Mouse (Mus musculus): ENCODE measurements around the gene Alcam. TPM values are rescaled to one million over a fixed set of nuclear protein-coding genes. Genes with fewer than 3 reads are reported as not detected.

Alcam gene
- polyA plus RNA-seq, 1 experiment from 2014 or later, result 29.4 TPM

DNA sequence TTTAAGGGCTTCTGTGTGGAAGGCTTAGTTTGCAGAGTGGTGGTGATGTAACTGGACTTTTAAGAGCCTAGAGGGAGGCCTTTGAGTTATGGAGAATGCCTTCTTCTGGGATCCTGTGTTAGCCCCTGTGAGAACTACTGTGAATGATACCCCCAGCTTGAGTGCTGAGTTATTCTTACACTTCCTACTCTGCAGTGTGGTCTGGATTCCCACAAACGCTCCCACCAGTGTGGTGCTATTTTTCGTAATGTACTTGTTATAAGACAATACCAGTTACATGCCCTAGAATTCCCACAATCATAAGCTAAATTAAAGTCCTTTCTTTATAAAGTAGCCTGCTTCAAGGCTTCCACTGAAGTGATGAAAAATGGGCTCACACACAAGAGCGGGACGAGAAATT, 87.0 kb downstream of the Alcam start:
- H3K27me3 ChIP-seq (ENCODE audit: control insufficient read depth, insufficient read depth, low read length), result no peaks in the 10 kb centered on the region
- DNase-seq (ENCODE audit: low spot score) (no peak), ATAC-seq (ENCODE audit: insufficient read depth, low FRiP score, low TSS enrichment) (no peak)
- H3K9me3 ChIP-seq (ENCODE audit: control insufficient read depth, low read length), result no peaks in the 10 kb centered on the region
- H3K9ac ChIP-seq (ENCODE audit: low read length), result no peak overlapping the region
- H3K4me2 ChIP-seq (ENCODE audit: low read depth), result no peak overlapping the region
- H3K27ac ChIP-seq (ENCODE audit: low read depth, low read length), result no peak overlapping the region
- H3K36me3 ChIP-seq (ENCODE audit: control insufficient read depth, insufficient read depth, low read length), result no peaks in the 10 kb centered on the region
- H3K4me3 ChIP-seq (ENCODE audit: low read depth, low read length), result no peak overlapping the region
- 91% methylated on average over 4 of the region's 4 CpGs for WGBS
- no peaks in the 10 kb centered on the region for H3K4me1 ChIP-seq (ENCODE audit: control insufficient read depth, insufficient read depth, low read length)

DNA sequence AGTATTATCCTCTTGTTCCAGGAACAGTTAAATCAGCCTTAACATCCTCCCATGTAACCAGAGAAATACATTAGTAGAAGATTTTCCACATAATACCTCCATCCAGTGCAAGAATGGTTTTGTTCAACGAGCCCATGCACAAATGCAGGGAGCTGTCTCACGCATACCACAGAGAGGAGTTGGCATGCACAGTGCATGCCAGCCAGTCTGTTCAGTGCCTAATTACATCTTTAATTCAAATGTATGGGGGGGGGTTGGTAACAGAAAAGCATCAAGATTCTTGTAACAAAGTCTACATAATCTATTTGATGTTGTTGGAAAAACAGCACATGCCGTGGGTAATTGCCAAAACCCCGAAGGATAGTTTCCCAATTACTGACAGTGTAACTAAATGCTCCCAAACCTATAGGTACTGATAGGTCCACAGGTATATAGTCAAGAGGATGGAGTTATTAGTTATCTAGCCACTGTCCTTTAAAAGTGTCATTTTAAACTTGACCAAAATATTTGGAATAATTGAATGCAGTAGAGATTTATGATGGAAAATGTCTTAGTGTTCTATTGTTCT, 89.8 kb downstream of the Alcam start:
- no peaks in the 10 kb centered on the region for H3K4me1 ChIP-seq (ENCODE audit: control insufficient read depth, insufficient read depth, low read length)
- H3K27me3 ChIP-seq (ENCODE audit: control insufficient read depth, insufficient read depth, low read length), result no peaks in the 10 kb centered on the region
- no peak overlapping the region for H3K27ac ChIP-seq (ENCODE audit: low read depth, low read length)
- ATAC-seq (ENCODE audit: insufficient read depth, low FRiP score, low TSS enrichment), result no peak
- no peak overlapping the region for H3K9ac ChIP-seq (ENCODE audit: low read length)
- DNase-seq (ENCODE audit: low spot score), result no peak
- H3K36me3 ChIP-seq (ENCODE audit: control insufficient read depth, insufficient read depth, low read length), result no peaks in the 10 kb centered on the region
- no peaks in the 10 kb centered on the region for H3K9me3 ChIP-seq (ENCODE audit: control insufficient read depth, low read length)
- 93% methylated on average over 4 of the region's 4 CpGs for WGBS
- no peak overlapping the region for H3K4me2 ChIP-seq (ENCODE audit: low read depth)
- no peak overlapping the region for H3K4me3 ChIP-seq (ENCODE audit: low read depth, low read length)

DNA sequence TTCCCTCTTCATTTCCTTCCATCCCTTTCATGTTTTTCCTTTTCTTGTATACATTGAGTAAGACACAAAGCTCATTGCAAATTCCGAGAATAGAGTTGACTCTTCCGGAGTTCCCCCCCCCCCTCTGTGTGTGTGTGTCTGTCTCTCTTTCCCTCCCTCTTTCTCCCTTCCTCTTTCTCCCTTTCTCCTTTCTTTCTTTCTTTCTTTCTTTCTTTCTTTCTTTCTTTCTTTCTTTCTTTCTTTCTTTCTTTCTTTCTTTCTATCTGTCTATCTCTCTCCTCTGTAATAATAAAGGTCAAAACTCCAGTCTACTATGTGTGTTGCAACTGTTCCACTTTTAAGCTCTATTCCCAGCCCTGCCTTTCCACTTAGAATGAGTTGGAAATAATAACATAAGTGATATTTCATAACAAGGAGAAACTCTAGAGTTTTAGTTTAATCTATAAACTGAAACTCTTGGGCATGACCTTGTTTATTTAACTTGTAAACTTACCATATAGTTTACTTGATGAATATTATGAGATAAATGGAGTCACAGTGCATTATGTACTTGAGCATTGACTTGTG, 110.3 kb downstream of the Alcam start:
- ATAC-seq (ENCODE audit: insufficient read depth, low FRiP score, low TSS enrichment), result no peak
- Histone ChIP-seq H3K4me2 (ENCODE audit: low read depth) (no peak overlapping the region), H3K4me1 (ENCODE audit: control insufficient read depth, insufficient read depth, low read length) (no peaks in the 10 kb centered on the region), H3K4me3 (ENCODE audit: low read depth, low read length) (no peak overlapping the region), H3K36me3 (ENCODE audit: control insufficient read depth, insufficient read depth, low read length) (no peaks in the 10 kb centered on the region), H3K27me3 (ENCODE audit: control insufficient read depth, insufficient read depth, low read length) (no peaks in the 10 kb centered on the region), H3K9me3 (ENCODE audit: control insufficient read depth, low read length) (no peaks in the 10 kb centered on the region), H3K9ac (ENCODE audit: low read length) (no peak overlapping the region), H3K27ac (ENCODE audit: low read depth, low read length) (no peak overlapping the region)
- DNase-seq (ENCODE audit: low spot score), result no peak
- WGBS, result 100% methylated on average over 2 of the region's 2 CpGs

GRCm38 (mm10) chr16:52342694-52343466, 111.0 kb downstream of the Alcam start:
- H3K4me3 ChIP-seq (ENCODE audit: low read depth, low read length), result no peak overlapping the region
- no peak overlapping the region for H3K9ac ChIP-seq (ENCODE audit: low read length)
- ATAC-seq (ENCODE audit: insufficient read depth, low FRiP score, low TSS enrichment) (no peak), DNase-seq (ENCODE audit: low spot score) (no peak)
- no peaks in the 10 kb centered on the region for H3K27me3 ChIP-seq (ENCODE audit: control insufficient read depth, insufficient read depth, low read length)
- H3K4me1 ChIP-seq (ENCODE audit: control insufficient read depth, insufficient read depth, low read length), result no peaks in the 10 kb centered on the region
- WGBS, result 88% methylated on average over 8 of the region's 8 CpGs
- no peaks in the 10 kb centered on the region for H3K9me3 ChIP-seq (ENCODE audit: control insufficient read depth, low read length)
- H3K4me2 ChIP-seq (ENCODE audit: low read depth), result no peak overlapping the region
- H3K36me3 ChIP-seq (ENCODE audit: control insufficient read depth, insufficient read depth, low read length), result no peaks in the 10 kb centered on the region
- no peak overlapping the region for H3K27ac ChIP-seq (ENCODE audit: low read depth, low read length)

DNA sequence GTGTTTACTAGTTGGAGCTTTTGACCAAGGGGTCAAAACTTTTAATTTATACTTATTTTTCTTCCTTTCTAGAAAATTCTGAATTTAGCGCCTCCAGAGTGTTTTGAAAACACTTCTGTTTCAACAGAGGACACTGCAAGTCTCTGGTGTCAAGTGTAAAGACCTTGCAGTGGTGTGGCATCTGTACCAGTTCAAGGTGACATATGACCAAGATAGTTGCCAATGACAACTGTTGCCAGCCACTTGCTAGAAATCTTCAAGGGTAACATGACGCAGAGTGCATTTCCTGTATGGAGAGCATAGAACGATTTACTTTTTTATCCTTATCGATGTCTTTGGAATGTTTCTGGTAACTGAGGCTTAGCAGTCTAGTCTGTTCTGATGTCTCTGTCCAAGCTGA, 119.8 kb downstream of the Alcam start:
- Histone ChIP-seq H3K27ac (ENCODE audit: low read depth, low read length) (no peak overlapping the region), H3K4me2 (ENCODE audit: low read depth) (no peak overlapping the region), H3K9ac (ENCODE audit: low read length) (no peak overlapping the region), H3K27me3 (ENCODE audit: control insufficient read depth, insufficient read depth, low read length) (no peaks in the 10 kb centered on the region), H3K4me3 (ENCODE audit: low read depth, low read length) (no peak overlapping the region), H3K9me3 (ENCODE audit: control insufficient read depth, low read length) (no peaks in the 10 kb centered on the region), H3K36me3 (ENCODE audit: control insufficient read depth, insufficient read depth, low read length) (no peaks in the 10 kb centered on the region), H3K4me1 (ENCODE audit: control insufficient read depth, insufficient read depth, low read length) (no peaks in the 10 kb centered on the region)
- 85% methylated on average over 4 of the region's 4 CpGs for WGBS
- DNase-seq (ENCODE audit: low spot score), result no peak
- ATAC-seq (ENCODE audit: insufficient read depth, low FRiP score, low TSS enrichment), result no peak

GRCm38 (mm10) chr16:52333631-52334030, 120.2 kb downstream of the Alcam start:
- H3K36me3 ChIP-seq (ENCODE audit: control insufficient read depth, insufficient read depth, low read length), result no peaks in the 10 kb centered on the region
- no peak overlapping the region for H3K4me3 ChIP-seq (ENCODE audit: low read depth, low read length)
- no peaks in the 10 kb centered on the region for H3K9me3 ChIP-seq (ENCODE audit: control insufficient read depth, low read length)
- 89% methylated on average over 5 of the region's 5 CpGs for WGBS
- H3K4me1 ChIP-seq (ENCODE audit: control insufficient read depth, insufficient read depth, low read length), result no peaks in the 10 kb centered on the region
- no peak overlapping the region for H3K27ac ChIP-seq (ENCODE audit: low read depth, low read length)
- H3K27me3 ChIP-seq (ENCODE audit: control insufficient read depth, insufficient read depth, low read length), result no peaks in the 10 kb centered on the region
- no peak overlapping the region for H3K4me2 ChIP-seq (ENCODE audit: low read depth)
- H3K9ac ChIP-seq (ENCODE audit: low read length), result no peak overlapping the region
- ATAC-seq (ENCODE audit: insufficient read depth, low FRiP score, low TSS enrichment), result no peak
- no peak for DNase-seq (ENCODE audit: low spot score)

- DNase-seq (ENCODE audit: low spot score) (no peak), ATAC-seq (ENCODE audit: insufficient read depth, low FRiP score, low TSS enrichment) (no peak)
- no peak overlapping the region for H3K27ac ChIP-seq (ENCODE audit: low read depth, low read length)
- 89% methylated on average over 3 of the region's 3 CpGs for WGBS
- no peaks in the 10 kb centered on the region for H3K9me3 ChIP-seq (ENCODE audit: control insufficient read depth, low read length)
- no peak overlapping the region for H3K4me3 ChIP-seq (ENCODE audit: low read depth, low read length)
- no peaks in the 10 kb centered on the region for H3K36me3 ChIP-seq (ENCODE audit: control insufficient read depth, insufficient read depth, low read length)
- H3K4me1 ChIP-seq (ENCODE audit: control insufficient read depth, insufficient read depth, low read length), result no peaks in the 10 kb centered on the region
- no peaks in the 10 kb centered on the region for H3K27me3 ChIP-seq (ENCODE audit: control insufficient read depth, insufficient read depth, low read length)
- no peak overlapping the region for H3K4me2 ChIP-seq (ENCODE audit: low read depth)
- H3K9ac ChIP-seq (ENCODE audit: low read length), result no peak overlapping the region
These were observed 122.5 kb downstream of the Alcam start for GRCm38 (mm10) chr16:52331341-52331830.

DNA sequence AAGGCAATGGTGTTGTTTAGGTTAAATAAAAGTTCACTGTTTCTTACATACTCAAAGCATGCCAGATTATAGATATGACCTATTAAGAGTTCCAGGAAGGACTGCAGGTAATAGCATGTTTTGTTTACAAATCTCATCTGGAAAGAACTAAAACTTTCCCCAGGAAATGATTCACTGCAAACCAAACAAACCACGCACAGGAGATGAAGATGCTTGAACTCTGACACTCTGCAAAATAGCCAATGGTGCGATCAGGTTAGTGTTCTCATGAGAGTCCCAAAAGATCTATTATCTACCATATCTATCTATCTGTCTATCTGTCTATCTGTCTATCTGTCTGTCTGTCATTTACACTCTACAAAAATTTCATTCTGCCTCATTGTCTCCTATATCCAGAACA, 124.5 kb downstream of the Alcam start:
- H3K9me3 ChIP-seq (ENCODE audit: control insufficient read depth, low read length), result no peaks in the 10 kb centered on the region
- no peaks in the 10 kb centered on the region for H3K27me3 ChIP-seq (ENCODE audit: control insufficient read depth, insufficient read depth, low read length)
- no peak overlapping the region for H3K4me2 ChIP-seq (ENCODE audit: low read depth)
- H3K9ac ChIP-seq (ENCODE audit: low read length), result no peak overlapping the region
- WGBS, result 84% methylated on average over 2 of the region's 2 CpGs
- no peaks in the 10 kb centered on the region for H3K36me3 ChIP-seq (ENCODE audit: control insufficient read depth, insufficient read depth, low read length)
- DNase-seq (ENCODE audit: low spot score) (no peak), ATAC-seq (ENCODE audit: insufficient read depth, low FRiP score, low TSS enrichment) (no peak)
- H3K4me3 ChIP-seq (ENCODE audit: low read depth, low read length), result no peak overlapping the region
- H3K27ac ChIP-seq (ENCODE audit: low read depth, low read length), result no peak overlapping the region
- no peaks in the 10 kb centered on the region for H3K4me1 ChIP-seq (ENCODE audit: control insufficient read depth, insufficient read depth, low read length)

GRCm38 (mm10) chr16:52319229-52319628, 134.6 kb downstream of the Alcam start:
- Histone ChIP-seq H3K9me3 (ENCODE audit: control insufficient read depth, low read length) (no peaks in the 10 kb centered on the region), H3K4me1 (ENCODE audit: control insufficient read depth, insufficient read depth, low read length) (no peaks in the 10 kb centered on the region), H3K36me3 (ENCODE audit: control insufficient read depth, insufficient read depth, low read length) (no peaks in the 10 kb centered on the region), H3K27me3 (ENCODE audit: control insufficient read depth, insufficient read depth, low read length) (no peaks in the 10 kb centered on the region), H3K27ac (ENCODE audit: low read depth, low read length) (no peak overlapping the region), H3K4me3 (ENCODE audit: low read depth, low read length) (no peak overlapping the region), H3K9ac (ENCODE audit: low read length) (no peak overlapping the region), H3K4me2 (ENCODE audit: low read depth) (no peak overlapping the region)
- 74% methylated on average over 1 of the region's 1 CpGs for WGBS
- no peak for ATAC-seq (ENCODE audit: insufficient read depth, low FRiP score, low TSS enrichment)
- DNase-seq (ENCODE audit: low spot score), result no peak

Data from neural tube, embryonic 11.5 days (tissue).